Mouse (Mus musculus): Measurements from ENCODE around the gene Ino80e.

Ino80e gene

DNA sequence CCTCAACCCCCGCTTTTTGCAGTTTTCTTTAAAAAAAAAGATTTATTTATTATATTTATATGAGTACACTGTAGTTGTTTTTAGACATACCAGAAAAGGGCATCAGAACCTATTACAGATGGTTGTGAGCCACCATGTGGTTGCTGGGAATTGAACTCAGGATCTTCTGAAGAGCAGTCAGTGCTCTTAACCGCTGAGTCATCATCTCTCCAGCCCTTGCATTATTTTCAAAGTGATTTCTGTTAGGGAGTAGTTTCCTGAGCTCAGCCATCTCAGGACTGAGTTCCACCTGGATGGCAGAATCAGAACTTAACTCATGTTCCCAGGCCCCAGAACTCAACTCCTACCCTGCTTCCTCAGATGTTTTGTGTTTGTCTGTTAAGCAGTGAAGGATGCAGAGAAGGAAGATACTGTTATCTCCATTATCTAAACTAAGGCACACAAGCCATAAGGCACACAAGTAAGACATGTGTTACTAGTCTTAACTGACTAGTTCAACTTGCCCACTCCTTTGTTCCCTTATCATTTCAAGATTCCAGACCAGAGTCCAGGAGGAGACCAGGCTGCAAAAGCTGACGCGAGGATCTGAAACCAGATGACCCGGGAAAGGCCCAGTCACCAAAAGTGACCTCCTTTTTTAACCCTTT is 52.3 kb downstream of the Ino80e start:
- no peak for DNase-seq (ENCODE audit: low spot score)

DNA sequence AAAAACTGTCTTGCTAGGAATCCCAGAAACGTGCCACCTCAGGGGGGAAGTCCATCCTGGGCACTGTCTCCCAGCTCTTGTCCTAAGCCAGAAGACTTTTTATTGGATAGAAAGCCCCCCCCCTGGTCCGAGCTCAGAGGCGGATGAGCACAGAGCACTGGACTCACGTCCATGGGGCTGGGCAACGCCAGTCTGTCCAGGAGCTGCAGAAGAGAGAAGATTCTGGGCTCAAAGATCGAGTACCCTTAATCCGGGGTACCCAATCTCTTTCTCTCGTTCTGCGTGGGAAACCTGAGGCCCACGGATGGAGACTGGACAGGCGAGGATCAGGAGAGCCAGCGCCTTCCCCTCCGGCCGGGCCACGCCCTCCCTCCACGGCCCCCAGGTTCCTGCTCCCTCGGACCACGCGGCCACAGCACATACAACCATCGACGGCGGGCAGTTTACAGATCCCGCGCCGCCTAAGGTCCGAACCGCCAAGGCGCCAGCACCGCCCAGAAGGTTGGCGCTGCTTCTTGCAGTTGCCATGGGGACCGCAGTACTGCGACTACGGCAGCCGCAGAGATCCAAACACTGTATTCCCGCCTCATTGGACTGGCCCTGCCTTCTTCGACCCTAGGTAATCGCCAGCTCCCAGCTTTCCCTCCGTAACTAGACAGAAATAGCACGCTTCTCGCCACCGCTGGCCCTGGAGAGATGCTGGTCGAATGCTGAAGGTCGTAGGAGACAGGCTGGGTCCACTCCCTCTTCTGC is 53.3 kb downstream of the Ino80e start:
- peak; percentile 87 for DNase-seq (ENCODE audit: low spot score)

DNA sequence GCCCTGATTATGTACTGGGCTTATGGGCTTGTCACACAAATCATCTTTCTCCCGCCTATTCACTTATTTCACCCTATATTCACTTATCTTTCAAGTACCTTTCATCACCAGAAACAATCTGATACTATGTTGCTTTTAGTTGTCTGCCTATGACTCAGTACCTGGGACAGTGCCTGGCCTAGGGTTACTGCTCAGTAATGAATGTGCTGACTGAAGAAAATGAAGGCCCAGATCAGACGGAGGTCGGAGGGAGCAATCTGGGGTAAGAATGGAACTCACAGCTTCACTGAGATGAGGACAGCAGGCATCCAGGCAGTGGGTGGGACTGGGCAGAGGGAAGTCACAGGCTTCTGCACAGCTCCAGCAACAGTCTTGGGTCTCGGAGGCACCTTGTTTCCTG is 54.8 kb downstream of the Ino80e start:
- DNase-seq (ENCODE audit: low spot score), result no peak

GRCm38 (mm10) chr7:126806956-126807355 is 55.2 kb downstream of the Ino80e start:
- DNase-seq (ENCODE audit: low spot score), result no peak

GRCm38 (mm10) chr7:126803751-126804150 is 58.4 kb downstream of the Ino80e start:
- no peak for DNase-seq (ENCODE audit: low spot score)

- no peak for DNase-seq (ENCODE audit: low spot score)
These were observed 59.0 kb downstream of the Ino80e start for GRCm38 (mm10) chr7:126803181-126803580.

- DNase-seq (ENCODE audit: low spot score), result no peak
These were observed 59.9 kb downstream of the Ino80e start for GRCm38 (mm10) chr7:126802134-126802889.

- no peak for DNase-seq (ENCODE audit: low spot score)
These were observed 61.1 kb downstream of the Ino80e start for GRCm38 (mm10) chr7:126801057-126801422.

Data from testis, postnatal 10 days (tissue).